Mouse (Mus musculus) induced T-regulatory cell, adult 2 months (primary cell): ENCODE data around the gene Smap2.
"Not testable (repeated sequence)": the region's sequence is repeated elsewhere in the genome, so short reads cannot be mapped to it uniquely, and the experiment has no call there.

Experiments
- DNase-seq: peaks from one replicate; pipeline ENCODE4 v3.0.0-alpha.2; 2012; ENCODE audit warnings: low read depth

Gene Smap2

GRCm38 (mm10) chr4:121016928-121017657 is at the start of gene Smap2:
TSS of gene Smap2 (minus strand) at chr4:121017247.
- DNase-seq, result peak; percentile 97

- DNase-seq, result no peak
Observed at GRCm38 (mm10) chr4:121065336-121065735, 48.3 kb upstream of the Smap2 start.

GRCm38 (mm10) chr4:121059218-121059617 is 42.2 kb upstream of the Smap2 start:
- not testable (repeated sequence) for DNase-seq

- no peak for DNase-seq
Observed at GRCm38 (mm10) chr4:121057032-121057431, 40.0 kb upstream of the Smap2 start.

- peak; percentile 42 for DNase-seq
Observed at GRCm38 (mm10) chr4:121056342-121056741, 39.3 kb upstream of the Smap2 start.

GRCm38 (mm10) chr4:121052454-121053323 is 35.6 kb upstream of the Smap2 start:
- DNase-seq, result no peak

GRCm38 (mm10) chr4:121051863-121052262 is 34.8 kb upstream of the Smap2 start:
- no peak for DNase-seq

GRCm38 (mm10) chr4:121042946-121043345 is 25.9 kb upstream of the Smap2 start:
- no peak for DNase-seq

- DNase-seq, result no peak
Observed at GRCm38 (mm10) chr4:121042472-121042871, 25.4 kb upstream of the Smap2 start.

GRCm38 (mm10) chr4:121040897-121041671 is 24.0 kb upstream of the Smap2 start:
- peak; percentile 72 for DNase-seq

- DNase-seq, result peak; percentile 20
Observed at GRCm38 (mm10) chr4:121040323-121040722, 23.3 kb upstream of the Smap2 start.

- DNase-seq, result no peak
Observed at GRCm38 (mm10) chr4:121039331-121040115, 22.5 kb upstream of the Smap2 start, which contains the start of gene Col9a2. TSS of gene Col9a2 (plus strand) at chr4:121039385.

- peak; percentile 41 for DNase-seq
Observed at GRCm38 (mm10) chr4:121033006-121033405, 16.0 kb upstream of the Smap2 start.

- peak; percentile 41 for DNase-seq
Observed at GRCm38 (mm10) chr4:121031440-121031839, 14.4 kb upstream of the Smap2 start.

- DNase-seq, result peak; percentile 33
Observed at GRCm38 (mm10) chr4:121029632-121030031, 12.6 kb upstream of the Smap2 start.

GRCm38 (mm10) chr4:121028659-121029392 is 11.8 kb upstream of the Smap2 start:
- DNase-seq, result peak; percentile 81

- DNase-seq, result no peak
Observed at GRCm38 (mm10) chr4:121028146-121028545, 11.1 kb upstream of the Smap2 start.

- DNase-seq, result no peak
Observed at GRCm38 (mm10) chr4:121025681-121026080, 8.6 kb upstream of the Smap2 start.

GRCm38 (mm10) chr4:121023941-121024340 is 6.9 kb upstream of the Smap2 start:
- DNase-seq, result no peak

- no peak for DNase-seq
Observed at GRCm38 (mm10) chr4:121023464-121023863, 6.4 kb upstream of the Smap2 start.

- no peak for DNase-seq
Observed at GRCm38 (mm10) chr4:121021911-121022310, 4.9 kb upstream of the Smap2 start.
